Mouse (Mus musculus) bone marrow, adult 2 months (tissue): ENCODE measurements around the gene Stk10.

Experiments used
- CTCF ChIP-seq: fragments of 200-500 bp; IDR thresholded peaks from 2 replicates; pipeline ENCODE4 v1.5.1; 2011; ENCODE audit warnings: low read length, control low read depth; ENCODE audit not compliant: control insufficient read depth, insufficient read depth
- POLR2A ChIP-seq: fragments of 200-500 bp; IDR thresholded peaks from 2 replicates; pipeline ENCODE4 v1.6.1; 2011; ENCODE audit warnings: low read depth, mild to moderate bottlenecking, control low read depth, low read length, borderline replicate concordance; ENCODE audit not compliant: control insufficient read depth

- TF ChIP-seq POLR2A (no peak), CTCF (no peak)
These were observed 13.8 kb upstream of the Stk10 start for GRCm38 (mm10) chr11:32519354-32519753.
